Mouse (Mus musculus) heart, embryonic 16.5 days (tissue): ENCODE data around the gene Gm28374. TPM values are rescaled to one million over a fixed set of nuclear protein-coding genes. Genes with fewer than 3 reads are reported as not detected.

ENCODE experiments used
- ATAC-seq: fragments of 200-750 bp; cut with Nextera tagmentation; replicated peaks from 2 replicates; pipeline ENCODE4 v1.8.0; 2017; ENCODE audit warnings: moderate number of reproducible peaks; ENCODE audit not compliant: insufficient read depth, low FRiP score; ENCODE audit errors: extremely low read depth
- H3K27ac ChIP-seq: fragments of 300-500 bp; sonication (generic); 2 replicates; pipeline ENCODE4 v1.5.1; 2014; ENCODE audit warnings: mild to moderate bottlenecking, low read length, control low read depth, moderate library complexity
- H3K27me3 ChIP-seq: fragments of 300-500 bp; sonication (generic); 2 replicates; pipeline ENCODE4 v1.6.1; 2014; ENCODE audit warnings: low read length, mixed read lengths; ENCODE audit not compliant: control insufficient read depth, insufficient read depth
- H3K36me3 ChIP-seq: fragments of 300-500 bp; sonication (generic); 2 replicates; pipeline ENCODE4 v1.6.1; 2014; ENCODE audit not compliant: control insufficient read depth, insufficient read depth
- H3K4me1 ChIP-seq: fragments of 300-500 bp; sonication (generic); 2 replicates; pipeline ENCODE4 v1.6.1; 2014; ENCODE audit warnings: low read length, mixed read lengths; ENCODE audit not compliant: control insufficient read depth, insufficient read depth
- H3K4me2 ChIP-seq: fragments of 300-500 bp; sonication (generic); 2 replicates; pipeline ENCODE4 v1.6.1; 2014; ENCODE audit warnings: low read depth, mild to moderate bottlenecking, control low read depth, low read length
- H3K4me3 ChIP-seq: fragments of 300-500 bp; sonication (generic); 2 replicates; pipeline ENCODE4 v1.5.1; 2014; ENCODE audit warnings: mild to moderate bottlenecking, control low read depth, low read length
- H3K9ac ChIP-seq: fragments of 300-500 bp; sonication (generic); 2 replicates; pipeline ENCODE4 v1.6.1; 2014; ENCODE audit warnings: low read length, control low read depth
- H3K9me3 ChIP-seq: fragments of 300-500 bp; sonication (generic); replicated peaks from 2 replicates; pipeline ENCODE4 v1.6.1; 2016; ENCODE audit warnings: low read length; ENCODE audit not compliant: control insufficient read depth
- WGBS: fragments of 180-500 bp; shearing (Covaris S2); extraction: QIAGEN DNeasy Blood & Tissue Kit; methylation state at CpG from one replicate; pipeline ENCODE4 v1.1.7; 2014; 5-methylcytosine and 5-hydroxymethylcytosine counted together
- polyA plus RNA-seq: library from polyadenylated mRNA; unstranded; fragments of >200 nt; fragmentation: Nextera tagmentation; extraction: Ambion mirVana; gene quantifications from 2 replicates; pipeline ENCODE4 v1.2.1, GENCODE M21; 2015

Gene Gm28374
- polyA plus RNA-seq, 1 experiment from 2014 or later, result 1.3 TPM

GRCm38 (mm10) chr19:6073889-6074288 lies 8.2 kb downstream of the Gm28374 start:
- Histone ChIP-seq H3K4me2 (no peak overlapping the region), H3K4me3 (no peak overlapping the region), H3K36me3 (peaks cover 25% of the 10 kb centered on the region), H3K4me1 (peaks cover 7% of the 10 kb centered on the region), H3K9me3 (no peaks in the 10 kb centered on the region), H3K27me3 (no peaks in the 10 kb centered on the region), H3K27ac (no peak overlapping the region), H3K9ac (no peak overlapping the region)
- 94% methylated on average over 5 of the region's 5 CpGs for WGBS
- ATAC-seq, result no peak

- WGBS, result 91% methylated on average over 19 of the region's 19 CpGs
- H3K27me3 ChIP-seq, result no peaks in the 10 kb centered on the region
- no peak for ATAC-seq
- H3K9me3 ChIP-seq, result no peaks in the 10 kb centered on the region
- H3K4me2 ChIP-seq, result no peak overlapping the region
- no peak overlapping the region for H3K9ac ChIP-seq
- peaks cover 25% of the 10 kb centered on the region for H3K36me3 ChIP-seq
- H3K27ac ChIP-seq, result no peak overlapping the region
- no peak overlapping the region for H3K4me3 ChIP-seq
- H3K4me1 ChIP-seq, result peaks cover 18% of the 10 kb centered on the region
These were observed 10.8 kb downstream of the Gm28374 start for GRCm38 (mm10) chr19:6071261-6071660.

- no peak for ATAC-seq
- no peak overlapping the region for H3K9ac ChIP-seq
- WGBS, result 86% methylated on average over 31 of the region's 31 CpGs
- no peak overlapping the region for H3K4me3 ChIP-seq
- H3K9me3 ChIP-seq, result no peaks in the 10 kb centered on the region
- H3K36me3 ChIP-seq, result peaks cover 25% of the 10 kb centered on the region
- H3K4me1 ChIP-seq, result peaks cover 14% of the 10 kb centered on the region
- no peaks in the 10 kb centered on the region for H3K27me3 ChIP-seq
- no peak overlapping the region for H3K4me2 ChIP-seq
- H3K27ac ChIP-seq, result no peak overlapping the region
These were observed 11.3 kb downstream of the Gm28374 start for GRCm38 (mm10) chr19:6070571-6071250.

- ATAC-seq, result no peak
- H3K27me3 ChIP-seq, result no peaks in the 10 kb centered on the region
- no peak overlapping the region for H3K9ac ChIP-seq
- no peaks in the 10 kb centered on the region for H3K9me3 ChIP-seq
- H3K36me3 ChIP-seq, result peaks cover 25% of the 10 kb centered on the region
- no peak overlapping the region for H3K4me3 ChIP-seq
- peaks cover 14% of the 10 kb centered on the region for H3K4me1 ChIP-seq
- 85% methylated on average over 10 of the region's 10 CpGs for WGBS
- H3K27ac ChIP-seq, result no peak overlapping the region
- H3K4me2 ChIP-seq, result no peak overlapping the region
These were observed 12.2 kb downstream of the Gm28374 start for GRCm38 (mm10) chr19:6069851-6070250.

- Histone ChIP-seq H3K4me3 (no peak overlapping the region), H3K4me2 (no peak overlapping the region), H3K27ac (no peak overlapping the region), H3K9me3 (no peaks in the 10 kb centered on the region), H3K4me1 (peaks cover 14% of the 10 kb centered on the region), H3K9ac (no peak overlapping the region), H3K36me3 (peaks cover 25% of the 10 kb centered on the region), H3K27me3 (no peaks in the 10 kb centered on the region)
- 74% methylated on average over 4 of the region's 4 CpGs for WGBS
- no peak for ATAC-seq
These were observed 13.1 kb downstream of the Gm28374 start for GRCm38 (mm10) chr19:6068951-6069350.

GRCm38 (mm10) chr19:6067724-6068415 lies 14.2 kb downstream of the Gm28374 start, which contains the start of gene Tm7sf2:
Tm7sf2 (minus strand) TSS chr19:6068373.
- peak within 1 kb of the TSS; percentile 38 for H3K27ac ChIP-seq
- peaks cover 16% of the 10 kb centered on the region for H3K4me1 ChIP-seq
- ATAC-seq, result peak; percentile 92
- H3K9ac ChIP-seq, result peak within 1 kb of the TSS; percentile 73
- 9% methylated on average over 33 of the region's 33 CpGs for WGBS
- no peaks in the 10 kb centered on the region for H3K9me3 ChIP-seq
- H3K4me2 ChIP-seq, result peak within 1 kb of the TSS; percentile 95
- H3K4me3 ChIP-seq, result peak within 1 kb of the TSS; percentile 54
- no peaks in the 10 kb centered on the region for H3K27me3 ChIP-seq
- peaks cover 24% of the 10 kb centered on the region for H3K36me3 ChIP-seq

GRCm38 (mm10) chr19:6067011-6067723 lies 14.9 kb downstream of the Gm28374 start:
- Histone ChIP-seq H3K4me3 (peak overlapping the region; percentile 54), H3K36me3 (peaks cover 21% of the 10 kb centered on the region), H3K9me3 (no peaks in the 10 kb centered on the region), H3K27me3 (no peaks in the 10 kb centered on the region), H3K27ac (peak overlapping the region; percentile 21), H3K4me2 (peak overlapping the region; percentile 95), H3K9ac (peak overlapping the region; percentile 73), H3K4me1 (peaks cover 23% of the 10 kb centered on the region)
- under 1% methylated on average over 30 of the region's 30 CpGs for WGBS
- peak; percentile 33 for ATAC-seq

GRCm38 (mm10) chr19:6066571-6066970 lies 15.5 kb downstream of the Gm28374 start:
- Histone ChIP-seq H3K4me2 (peak overlapping the region; percentile 95), H3K9ac (peak overlapping the region; percentile 73), H3K27ac (no peak overlapping the region)

GRCm38 (mm10) chr19:6063081-6063480 lies 19.0 kb downstream of the Gm28374 start:
- H3K4me3 ChIP-seq, result no peak overlapping the region
- no peak overlapping the region for H3K27ac ChIP-seq
- no peaks in the 10 kb centered on the region for H3K27me3 ChIP-seq
- H3K4me1 ChIP-seq, result peaks cover 33% of the 10 kb centered on the region
- peaks cover 11% of the 10 kb centered on the region; the same call in 1 of the 2 replicates for H3K36me3 ChIP-seq
- no peak overlapping the region for H3K4me2 ChIP-seq
- ATAC-seq, result no peak
- no peak overlapping the region for H3K9ac ChIP-seq
- no peaks in the 10 kb centered on the region for H3K9me3 ChIP-seq
- whole genome bisulfite sequencing, result 91% methylated on average over 6 of the region's 6 CpGs

More at GRCm38 (mm10) chr19:6066571-6066970, 15.5 kb downstream of the Gm28374 start:
- no peak for ATAC-seq
- H3K27me3 ChIP-seq, result no peaks in the 10 kb centered on the region
- peaks cover 25% of the 10 kb centered on the region for H3K4me1 ChIP-seq
- no peaks in the 10 kb centered on the region for H3K9me3 ChIP-seq
- WGBS, result 24% methylated on average over 5 of the region's 5 CpGs
- H3K4me3 ChIP-seq, result peak overlapping the region; percentile 54
- peaks cover 21% of the 10 kb centered on the region for H3K36me3 ChIP-seq
